Mouse (Mus musculus): Measurements from ENCODE around the gene Cacng3.

DNA sequence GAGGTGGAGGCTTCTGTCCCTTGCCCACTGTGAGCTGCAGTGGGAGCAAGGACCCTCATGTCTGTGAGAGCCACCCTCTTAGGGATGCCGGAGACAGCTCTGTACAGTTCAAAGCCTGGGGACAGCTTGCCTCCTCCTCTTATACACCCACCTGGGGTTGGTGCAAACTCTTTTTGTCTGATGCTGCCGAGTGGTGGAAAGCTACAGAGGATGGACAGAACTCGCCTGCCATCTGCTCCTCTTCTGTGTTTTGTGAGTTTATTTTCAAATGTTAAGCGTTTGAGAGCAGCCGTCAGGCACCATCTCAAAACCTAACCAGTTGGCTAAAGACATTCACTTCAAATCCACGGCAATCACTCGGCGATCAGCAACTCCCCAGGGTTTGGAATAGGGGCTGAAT lies 26.6 kb upstream of the Cacng3 start:
- TF ChIP-seq CTCF (IDR thresholded peaks at IDR 0.05; ENCODE audit: low read depth): no peak
- TF ChIP-seq EP300 (optimal IDR thresholded peaks at IDR 0.05): no peak

Measured in stomach, postnatal 0 days (tissue).